Mouse (Mus musculus): ENCODE measurements around the gene Gja5. TPM values are rescaled to one million over a fixed set of nuclear protein-coding genes. Genes with fewer than 3 reads are reported as not detected.

Gene Gja5
- polyA plus RNA-seq, 1 experiment from 2014 or later: 3.1 TPM

DNA sequence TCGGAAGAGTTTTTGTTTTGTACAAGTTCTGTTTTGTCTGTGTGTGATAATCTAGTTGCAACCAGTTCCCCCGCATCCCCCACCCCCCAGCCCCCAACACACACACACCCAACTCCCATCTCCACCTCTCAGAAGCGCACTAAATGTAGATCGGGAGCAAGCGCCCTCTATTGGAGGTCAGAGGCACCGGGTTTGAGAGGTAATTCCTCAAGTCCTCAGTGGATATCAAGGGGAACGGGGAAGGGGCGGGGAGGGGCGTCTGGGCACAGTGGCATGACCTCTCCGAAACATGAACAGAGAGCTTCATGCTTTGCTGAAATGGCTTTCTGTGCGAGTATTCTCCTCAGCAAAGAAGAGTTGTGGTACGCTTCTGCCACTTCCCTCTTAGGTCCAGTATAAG lies 213.8 kb downstream of the Gja5 start:
- ATAC-seq (ENCODE audit: low FRiP score): no peak
- WGBS: 55% methylated on average over 12 of the region's 12 CpGs
- H3K4me1 ChIP-seq (ENCODE audit: control insufficient read depth, insufficient read depth, low read length): no peaks in the 10 kb centered on the region
- no peak overlapping the region for H3K9ac ChIP-seq (ENCODE audit: low read length)
- no peaks in the 10 kb centered on the region for H3K36me3 ChIP-seq (ENCODE audit: control insufficient read depth, insufficient read depth, low read length)
- H3K4me2 ChIP-seq: no peak overlapping the region
- H3K4me3 ChIP-seq (ENCODE audit: low read depth, low read length): no peak overlapping the region
- no peak overlapping the region for H3K27ac ChIP-seq (ENCODE audit: low read depth, low read length)
- no peaks in the 10 kb centered on the region; the same call in 1 of the 2 replicates for H3K9me3 ChIP-seq (ENCODE audit: control insufficient read depth, low read length)
- no peak for DNase-seq (ENCODE audit: low spot score, missing footprints)
- no peaks in the 10 kb centered on the region for H3K27me3 ChIP-seq (ENCODE audit: control insufficient read depth, insufficient read depth, low read length)

DNA sequence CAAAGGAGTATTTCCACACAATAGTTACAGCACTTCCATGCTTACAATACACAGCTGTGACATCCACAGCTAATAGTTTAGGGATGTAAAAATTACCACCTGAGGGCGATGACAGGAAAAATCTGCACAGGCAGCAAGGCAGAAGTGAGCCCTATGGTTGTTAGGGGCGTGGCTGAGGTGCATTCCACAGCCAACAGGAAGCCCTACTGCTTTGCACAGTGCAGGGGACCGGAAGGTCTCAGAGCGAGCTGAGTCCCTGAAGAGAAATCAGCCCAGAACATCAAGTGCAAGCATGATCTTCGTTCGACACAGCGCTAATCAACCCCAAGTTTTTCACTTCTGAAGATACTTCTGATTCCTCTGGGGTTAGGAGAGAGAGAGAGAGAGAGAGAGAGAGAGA lies 219.7 kb downstream of the Gja5 start:
- DNase-seq (ENCODE audit: low spot score, missing footprints) (no peak), ATAC-seq (ENCODE audit: low FRiP score) (no peak)
- Histone ChIP-seq H3K4me2 (no peak overlapping the region), H3K36me3 (ENCODE audit: control insufficient read depth, insufficient read depth, low read length) (no peaks in the 10 kb centered on the region), H3K27ac (ENCODE audit: low read depth, low read length) (no peak overlapping the region), H3K9ac (ENCODE audit: low read length) (no peak overlapping the region), H3K27me3 (ENCODE audit: control insufficient read depth, insufficient read depth, low read length) (no peaks in the 10 kb centered on the region), H3K4me1 (ENCODE audit: control insufficient read depth, insufficient read depth, low read length) (no peaks in the 10 kb centered on the region), H3K9me3 (ENCODE audit: control insufficient read depth, low read length) (no peaks in the 10 kb centered on the region), H3K4me3 (ENCODE audit: low read depth, low read length) (no peak overlapping the region)
- WGBS: 64% methylated on average over 7 of the region's 7 CpGs

Other genes starting within 250 kb of the Gja5 start
- 0.10 and 0.19 TPM in 2 replicates for gene Ankrd35, start 234.6 kb upstream of the Gja5 start, polyA plus RNA-seq (2014; fragmentation: Nextera tagmentation; extraction: Ambion mirVana)
- 26.8 and 29.2 TPM in 2 replicates for gene Pias3, start 208.3 kb upstream of the Gja5 start, polyA plus RNA-seq (2014; fragmentation: Nextera tagmentation; extraction: Ambion mirVana)
- 14.4 and 16.3 TPM in 2 replicates for gene Nudt17, start 196.1 kb upstream of the Gja5 start, polyA plus RNA-seq (2014; fragmentation: Nextera tagmentation; extraction: Ambion mirVana)
- gene Polr3c, start 177.1 kb upstream of the Gja5 start, polyA plus RNA-seq (2014; fragmentation: Nextera tagmentation; extraction: Ambion mirVana): 35.7 and 41.6 TPM in 2 replicates
- 90.3 and 98.8 TPM in 2 replicates for gene Rnf115, start 177.0 kb upstream of the Gja5 start, polyA plus RNA-seq (2014; fragmentation: Nextera tagmentation; extraction: Ambion mirVana)
- gene Pdzk1, start 75.4 kb upstream of the Gja5 start, polyA plus RNA-seq (2014; fragmentation: Nextera tagmentation; extraction: Ambion mirVana): 0.38 and 0.50 TPM in 2 replicates
- gene Cd160, start 75.3 kb upstream of the Gja5 start, polyA plus RNA-seq (2014; fragmentation: Nextera tagmentation; extraction: Ambion mirVana): 0.12 TPM in 1 of 2 replicates, not detected in the other
- gene Gpr89, start 653 bp downstream of the Gja5 start, polyA plus RNA-seq (2014; fragmentation: Nextera tagmentation; extraction: Ambion mirVana): 40.3 TPM in 2 replicates
- gene Gja8, start 21.3 kb downstream of the Gja5 start, polyA plus RNA-seq (2014; fragmentation: Nextera tagmentation; extraction: Ambion mirVana): not detected in 2 replicates

All from midbrain, embryonic 11.5 days (tissue).